Mouse (Mus musculus) bone marrow, adult 2 months (tissue): Measurements from ENCODE around the gene Hhipl1.

Experiments
- CTCF ChIP-seq: fragments of 200-500 bp; IDR thresholded peaks from 2 replicates; pipeline ENCODE4 v1.5.1; 2011; ENCODE audit warnings: low read length, control low read depth; ENCODE audit not compliant: control insufficient read depth, insufficient read depth
- POLR2A ChIP-seq: fragments of 200-500 bp; IDR thresholded peaks from 2 replicates; pipeline ENCODE4 v1.6.1; 2011; ENCODE audit warnings: low read depth, mild to moderate bottlenecking, control low read depth, low read length, borderline replicate concordance; ENCODE audit not compliant: control insufficient read depth

GRCm38 (mm10) chr12:108275508-108275890 is 30.6 kb upstream of the Hhipl1 start:
- TF ChIP-seq POLR2A (no peak), CTCF (no peak)
